Mouse (Mus musculus) induced T-regulatory cell, adult 2 months (primary cell): ENCODE measurements at regions not wholly inside any gene's neighbourhood (a gene's known extent, or its start where the extent isn't known, plus 50 kb on each side); places are given as distances from the start of the nearest gene placed in this dataset.

Source experiments
- DNase-seq: peaks from one replicate; pipeline ENCODE4 v3.0.0-alpha.2; 2012; ENCODE audit warnings: low read depth

DNA sequence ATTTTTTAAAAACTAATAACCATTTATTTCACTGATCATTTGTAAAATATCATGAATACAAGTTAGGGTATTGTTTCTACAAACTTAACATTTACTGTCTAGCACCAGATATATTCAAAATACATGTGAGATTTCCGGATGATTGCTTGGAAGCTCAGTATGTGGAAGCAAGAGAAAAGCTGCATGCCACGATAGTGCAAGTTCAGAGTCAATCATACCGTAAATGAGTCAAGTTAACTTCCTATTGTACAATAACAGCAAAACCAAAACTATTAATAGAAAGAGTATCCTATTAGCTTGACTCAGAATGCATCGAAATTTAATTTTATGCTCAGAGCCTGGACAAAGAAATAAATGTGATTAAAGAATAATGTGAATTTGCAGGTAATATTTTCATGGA is 1284.6 kb upstream of the Cited2 start:
- no peak for DNase-seq

DNA sequence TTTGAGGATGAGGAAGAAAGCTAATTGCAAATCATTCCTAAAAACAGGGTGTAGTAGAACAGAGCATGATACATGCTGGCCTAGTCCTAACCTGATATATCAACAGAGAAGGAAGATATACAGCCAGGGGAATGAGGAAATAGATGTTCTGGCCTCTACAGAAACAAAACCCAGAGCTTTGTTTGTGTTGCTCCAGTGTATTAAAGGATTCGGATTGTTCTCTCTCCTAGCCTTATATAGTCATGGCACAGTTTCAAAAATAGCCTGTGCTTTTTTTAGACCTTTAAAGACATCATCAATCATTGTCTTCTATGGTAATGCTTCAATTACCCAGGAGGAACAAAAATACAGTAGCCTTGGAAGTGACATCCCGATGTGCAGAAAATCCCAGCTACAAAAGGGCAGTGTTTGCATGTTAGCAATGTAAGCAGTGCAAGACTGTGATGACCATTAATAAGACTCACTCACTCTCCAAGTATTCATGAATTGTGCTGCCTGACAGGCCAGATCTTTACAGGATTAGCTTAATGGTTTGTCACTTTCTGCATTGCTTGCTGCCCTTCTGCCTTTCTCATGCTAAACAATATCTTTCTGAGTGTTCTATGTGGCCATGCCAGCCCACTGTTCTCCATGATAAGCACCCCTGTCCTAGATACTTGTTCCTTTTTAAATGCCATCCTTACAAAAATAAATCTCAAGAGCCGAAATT is 1281.9 kb upstream of the Cited2 start:
- no peak for DNase-seq

GRCm38 (mm10) chr10:16441661-16442072 is 1281.4 kb upstream of the Cited2 start:
- no peak for DNase-seq

GRCm38 (mm10) chr10:16443901-16444300 is 1279.1 kb upstream of the Cited2 start:
- DNase-seq = no peak

GRCm38 (mm10) chr10:16467935-16468334 is 1255.1 kb upstream of the Cited2 start:
- DNase-seq = no peak

DNA sequence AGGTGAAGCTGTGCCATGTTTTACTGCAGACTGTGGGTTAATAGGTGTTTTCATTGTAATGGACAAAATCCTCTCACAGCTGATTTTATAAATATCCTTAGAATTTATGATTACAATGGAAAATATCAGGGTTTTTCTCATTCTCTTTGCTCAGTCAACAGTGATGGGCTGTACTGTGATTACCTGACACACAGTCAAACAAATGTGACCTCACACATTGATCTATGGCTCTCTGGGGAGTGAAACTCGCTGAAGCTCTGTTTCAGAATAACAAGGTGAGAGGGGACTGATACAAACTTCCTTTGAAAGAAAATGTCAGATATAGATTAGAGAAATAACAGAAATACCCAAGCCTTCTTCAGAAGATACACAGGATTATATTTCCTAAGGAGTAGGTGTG is 1253.3 kb upstream of the Cited2 start:
- DNase-seq = no peak

DNA sequence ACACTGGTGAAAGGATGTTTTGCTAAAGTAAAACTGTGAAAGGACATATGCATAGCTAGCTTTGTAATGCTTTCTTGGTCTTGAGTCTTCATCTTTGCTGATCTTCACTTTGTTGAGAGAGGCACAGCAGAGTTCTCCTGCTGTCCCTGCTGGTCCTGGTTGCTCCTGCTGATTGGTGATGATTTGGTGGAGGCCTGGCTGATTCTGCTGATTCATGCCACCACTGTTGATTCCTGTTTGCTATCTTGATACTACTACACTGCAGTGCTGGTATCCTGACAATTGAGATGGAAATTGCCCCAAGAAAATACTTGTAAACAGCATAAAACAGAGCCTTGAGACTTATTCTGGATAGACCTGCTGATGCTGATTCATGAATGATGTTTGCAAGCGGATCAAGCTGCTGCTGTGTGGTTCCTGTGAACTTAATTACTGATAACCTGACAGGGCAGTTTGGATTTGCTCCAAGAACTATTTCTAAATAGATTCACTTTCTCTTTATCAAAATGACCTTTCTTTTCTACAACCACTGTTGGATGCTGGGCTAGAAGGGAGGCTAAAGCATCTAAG is 1249.0 kb upstream of the Cited2 start:
- DNase-seq = no peak

GRCm38 (mm10) chr10:16498580-16498979 is 1224.4 kb upstream of the Cited2 start:
- no peak for DNase-seq

- no peak for DNase-seq
Observed at GRCm38 (mm10) chr10:16507681-16508080, 1215.3 kb upstream of the Cited2 start.

DNA sequence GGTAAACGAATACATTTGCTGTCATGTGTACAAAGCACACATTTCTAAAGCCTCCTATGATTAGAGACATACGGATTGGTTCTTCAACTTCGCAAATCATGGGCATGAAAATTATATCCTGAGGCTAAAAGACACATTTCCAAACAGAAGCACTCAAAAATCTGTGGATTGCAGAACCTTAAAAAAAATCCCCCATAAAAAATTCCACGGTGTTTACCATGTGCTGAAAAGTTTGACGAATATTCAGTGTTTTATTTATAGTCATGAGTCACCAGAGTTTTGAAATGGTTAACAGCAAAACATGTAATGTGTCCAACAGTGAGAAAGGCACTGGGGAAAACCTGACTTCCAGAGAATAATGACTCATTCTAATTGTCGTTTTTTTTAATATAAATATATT is 1214.9 kb upstream of the Cited2 start:
- DNase-seq = no peak

DNA sequence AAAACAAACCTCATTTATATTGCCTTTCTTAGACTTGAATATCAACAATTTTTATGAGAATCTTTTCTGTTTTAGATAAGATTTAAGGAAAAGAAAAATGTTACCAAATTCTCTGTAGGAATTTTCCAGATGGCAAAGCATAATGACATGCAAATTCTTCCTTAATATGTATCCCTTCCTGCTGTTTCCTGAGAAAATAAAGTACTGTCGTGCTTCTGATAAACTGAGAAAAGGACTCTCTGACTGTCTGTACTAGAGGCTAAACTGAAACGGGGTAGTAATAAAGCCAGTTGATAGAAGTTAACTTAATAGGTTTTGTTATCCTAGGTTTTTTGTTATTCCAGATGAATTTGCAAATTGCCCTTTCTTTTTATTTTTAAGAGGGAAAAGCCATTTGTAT is 1208.4 kb upstream of the Cited2 start:
- no peak for DNase-seq

DNA sequence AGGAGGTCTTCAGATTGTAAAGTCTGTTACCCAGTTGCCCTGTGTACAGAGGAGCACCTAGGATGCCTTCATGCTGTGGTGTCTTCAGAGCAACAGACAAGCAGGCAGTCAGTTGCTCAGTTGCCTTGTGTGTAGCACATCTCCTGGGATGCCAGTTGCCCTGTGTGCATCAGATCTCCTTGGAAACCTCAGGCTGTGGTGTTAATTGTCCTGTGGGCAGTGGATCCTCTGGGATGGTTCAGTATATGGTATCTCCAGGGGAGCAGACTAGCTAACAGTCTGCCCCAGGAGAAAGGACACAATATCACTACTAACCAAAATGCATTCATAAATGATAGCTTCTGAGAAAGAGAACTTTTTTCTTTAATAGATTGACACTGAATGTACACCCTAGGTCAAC is 1201.1 kb upstream of the Cited2 start:
- DNase-seq = no peak

GRCm38 (mm10) chr10:16524101-16524500 is 1198.9 kb upstream of the Cited2 start:
- no peak for DNase-seq

DNA sequence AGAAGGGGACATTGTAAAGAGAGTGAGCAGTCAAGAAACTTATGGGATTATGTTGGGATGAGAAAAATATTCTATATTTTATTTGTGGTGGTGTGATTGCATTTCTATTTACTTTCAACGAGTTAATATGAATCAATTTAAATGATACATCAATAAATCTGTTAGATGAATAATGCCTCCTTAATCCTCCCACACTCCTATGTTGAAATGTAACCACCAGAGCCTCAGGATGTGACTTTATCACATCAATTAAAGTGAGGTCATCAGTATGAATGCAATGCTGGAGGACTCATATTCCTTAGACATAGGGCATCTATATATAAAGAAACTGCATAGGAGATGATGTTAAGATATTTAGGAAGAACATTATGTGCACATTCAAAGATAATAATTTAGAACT is 1195.3 kb upstream of the Cited2 start:
- no peak for DNase-seq

DNA sequence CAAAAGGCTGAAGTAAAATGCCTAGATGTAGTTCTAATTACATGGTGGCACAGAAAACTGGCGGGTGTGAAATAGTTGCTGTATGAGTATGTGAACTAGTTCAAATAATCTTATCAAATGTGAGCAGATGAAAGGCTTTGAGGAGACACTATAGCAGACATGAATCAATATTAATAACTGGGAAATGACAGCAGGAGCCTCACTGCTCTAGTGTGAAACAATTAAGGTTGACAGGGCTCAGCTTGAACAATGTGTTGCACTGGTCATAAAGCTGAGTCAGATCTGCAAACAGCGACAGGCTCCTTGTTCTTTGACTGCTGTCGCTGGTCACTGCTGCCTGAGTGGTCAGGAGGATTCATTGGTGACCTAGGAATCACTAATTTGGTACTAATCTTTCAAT is 1185.4 kb upstream of the Cited2 start:
- DNase-seq = no peak

- no peak for DNase-seq
Observed at GRCm38 (mm10) chr10:16538379-16538778, 1184.6 kb upstream of the Cited2 start.

- no peak for DNase-seq
Observed at GRCm38 (mm10) chr10:16545445-16545844, 1177.6 kb upstream of the Cited2 start.

DNA sequence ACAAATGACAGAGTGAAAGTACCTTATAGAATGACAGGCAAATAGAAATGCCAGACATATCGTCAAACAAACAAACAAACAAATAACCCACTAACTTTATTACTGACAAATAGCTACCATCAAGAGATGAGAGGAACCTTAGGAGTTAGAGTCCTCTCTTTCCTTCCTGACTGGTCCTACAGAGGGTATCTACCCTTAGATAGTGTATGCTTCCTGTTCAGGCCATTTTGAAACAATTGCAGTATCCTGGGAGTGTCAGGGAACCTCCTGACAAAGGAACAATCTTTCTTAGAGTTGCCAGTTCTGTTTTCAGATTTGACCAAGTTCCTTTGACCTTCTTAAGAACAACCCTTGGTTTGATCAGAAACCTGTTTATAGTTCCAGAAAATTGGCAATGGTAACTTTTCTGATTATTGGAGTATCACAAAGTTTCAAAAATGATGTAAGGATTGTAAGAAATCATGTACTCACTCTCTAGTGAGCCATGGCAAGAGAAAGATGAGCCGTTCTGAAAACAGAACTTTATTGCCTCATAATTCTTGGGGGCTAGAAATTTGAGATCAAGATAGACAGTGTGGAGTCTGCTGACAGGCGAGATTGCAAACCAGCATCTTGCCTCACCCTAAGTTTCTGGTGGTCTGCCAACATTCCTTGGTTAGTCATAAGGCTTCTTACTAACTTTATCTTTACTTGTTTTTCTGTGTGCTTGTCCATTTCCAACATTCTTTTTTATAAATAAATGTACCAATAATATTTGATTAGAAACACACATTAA is 1170.0 kb upstream of the Cited2 start:
- DNase-seq = no peak

DNA sequence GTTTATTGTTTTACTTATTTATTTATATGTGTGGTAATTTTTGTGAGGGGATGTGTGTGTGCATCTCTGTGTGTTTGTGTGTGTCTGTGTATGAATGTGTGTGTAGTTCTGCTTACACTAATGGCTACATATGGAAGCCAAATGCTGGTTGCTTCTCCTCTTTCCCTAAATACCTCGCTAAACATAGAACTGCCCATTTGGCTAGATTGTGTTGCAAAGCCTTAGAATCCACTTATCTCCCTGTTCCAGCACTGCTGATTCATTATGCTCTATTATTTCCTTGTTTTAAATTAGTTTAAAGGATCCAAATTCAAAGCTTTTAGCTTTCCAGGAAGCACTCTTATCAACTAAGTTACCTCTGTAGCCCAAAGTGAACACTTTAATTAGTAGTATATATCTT is 1148.5 kb upstream of the Cited2 start:
- DNase-seq = no peak

DNA sequence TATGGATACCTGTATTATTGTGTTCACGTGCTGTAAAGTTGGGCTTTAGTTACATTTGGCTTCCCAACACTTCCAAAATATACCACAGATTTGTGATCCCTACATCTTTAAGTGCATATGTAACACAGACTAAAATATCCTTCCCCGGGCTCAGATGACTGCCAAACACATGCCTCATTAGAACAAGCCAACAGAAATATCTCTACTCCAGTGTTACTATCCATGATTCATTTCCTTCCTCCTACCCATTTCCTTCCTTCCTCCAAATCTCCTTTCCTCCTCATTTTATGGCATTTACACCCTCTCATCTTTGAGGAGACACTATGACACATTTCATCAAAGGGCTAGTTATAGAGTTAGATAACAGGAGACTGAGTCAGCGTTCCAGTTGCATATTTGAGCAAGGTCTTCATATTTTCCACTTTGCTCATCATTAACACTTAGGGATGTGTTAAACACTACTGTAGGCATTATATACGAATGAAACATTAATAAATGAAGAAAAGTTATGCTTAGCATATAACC is 1144.4 kb upstream of the Cited2 start:
- no peak for DNase-seq

GRCm38 (mm10) chr10:16580200-16580599 is 1142.8 kb upstream of the Cited2 start:
- DNase-seq = no peak

DNA sequence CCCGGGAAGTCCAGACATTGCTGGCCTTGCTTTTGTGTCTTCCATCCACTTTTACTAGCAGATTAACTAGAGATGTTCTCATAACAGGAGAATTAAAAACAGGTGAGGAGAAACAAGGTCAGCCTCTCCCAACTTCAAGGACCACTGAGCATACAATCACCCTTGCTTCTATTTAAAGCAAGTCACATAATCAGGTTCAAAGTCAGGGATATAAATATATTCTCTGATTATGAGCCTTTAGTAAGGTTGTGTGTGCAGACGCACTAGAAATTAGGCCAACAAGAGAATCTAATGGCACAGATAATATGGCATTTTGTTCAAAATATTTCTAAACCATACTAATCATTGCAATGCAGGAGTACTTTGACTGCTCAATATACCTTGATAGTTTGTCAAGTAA is 1134.2 kb upstream of the Cited2 start:
- no peak for DNase-seq

GRCm38 (mm10) chr10:16589399-16589798 is 1133.6 kb upstream of the Cited2 start:
- DNase-seq = no peak
